Mouse (Mus musculus) frontal cortex, adult 2 months (tissue): ENCODE measurements at regions not wholly inside any gene's neighbourhood (a gene's known extent, or its start where the extent isn't known, plus 50 kb on each side); places are given as distances from the start of the nearest gene placed in this dataset.
A peak's percentile ranks its signal among the peaks of the same experiment; 100 is the strongest.

Experiments
- DNase-seq, 2 experiments: peaks; one replicate each; pipeline ENCODE4 v3.0.0; 2022; ENCODE audit warnings: low spot score in 1 of 2; ENCODE audit errors: extremely low spot score in 1 of 2

DNA sequence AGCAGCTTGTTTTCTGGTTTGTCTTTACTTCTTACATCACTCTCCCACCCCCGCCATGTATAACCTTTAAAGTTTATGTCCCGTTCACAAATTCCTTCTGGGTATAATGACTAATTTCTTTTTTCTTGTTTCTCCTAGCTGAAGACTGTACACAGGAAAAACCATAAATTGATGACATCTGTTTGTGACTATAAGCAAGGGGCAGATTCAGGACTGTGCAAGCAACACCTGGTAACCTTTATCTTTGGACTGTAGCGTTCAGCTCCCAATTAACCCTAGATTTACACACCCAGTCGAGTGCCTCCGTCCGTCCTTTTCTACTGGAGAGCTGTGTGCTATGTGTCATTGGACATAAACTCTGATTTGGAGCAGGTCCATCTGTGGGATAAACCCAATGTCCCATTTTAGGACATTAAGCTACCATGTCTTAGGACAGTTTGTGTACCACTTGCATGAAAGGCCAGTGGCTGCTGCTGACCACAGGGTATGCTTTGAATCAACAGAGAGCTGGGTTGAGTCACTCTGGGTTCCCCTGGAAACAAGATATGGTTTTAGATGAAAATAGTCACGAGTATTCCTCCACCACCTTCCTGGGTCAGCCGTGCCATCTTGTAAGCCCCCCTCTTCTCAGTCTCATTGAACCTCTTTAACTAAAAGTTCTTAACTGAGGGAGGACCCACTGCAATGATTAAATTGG lies 159.2 kb upstream of the Pgrmc2 start:
- DNase-seq = no peak

DNA sequence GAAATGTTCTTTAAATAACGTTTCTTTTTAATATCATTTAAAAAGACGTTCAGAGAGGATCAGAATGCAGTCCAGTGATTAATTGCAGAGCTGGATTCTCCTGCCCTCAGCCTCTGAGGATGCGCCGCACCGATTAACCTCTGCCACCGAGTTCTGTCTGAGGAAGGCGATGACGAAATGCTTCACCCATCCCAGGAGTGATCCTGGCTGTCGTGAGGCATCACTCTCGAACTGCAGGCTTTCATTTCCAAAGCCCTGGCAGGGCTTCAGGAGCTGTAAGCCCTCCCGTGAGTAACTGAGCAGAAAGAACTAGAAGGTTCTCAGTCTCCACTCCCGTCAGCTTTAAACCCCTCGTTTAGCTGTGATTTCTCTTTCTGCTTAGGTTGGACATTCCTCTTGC lies 157.0 kb upstream of the Pgrmc2 start:
- DNase-seq = no peak

DNA sequence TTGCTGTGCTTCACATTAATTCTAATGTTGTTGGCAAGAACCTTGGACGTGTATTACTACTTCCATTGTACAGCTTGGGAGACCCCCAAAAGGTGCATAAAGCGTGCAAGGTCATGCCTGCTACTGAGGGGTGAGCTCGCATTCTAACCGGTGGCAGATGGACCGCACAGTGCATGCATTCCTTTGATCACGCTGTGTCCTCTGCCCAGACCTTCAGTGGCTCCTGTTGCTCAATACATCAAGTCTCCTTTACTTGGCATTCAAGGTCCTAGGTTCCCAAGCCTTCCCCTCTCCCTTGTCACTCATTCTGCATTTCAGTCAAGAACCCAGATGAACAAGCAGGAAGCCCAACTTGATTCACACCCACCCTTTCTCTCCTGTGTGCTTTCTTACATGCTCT lies 156.4 kb upstream of the Pgrmc2 start:
- no peak for DNase-seq

DNA sequence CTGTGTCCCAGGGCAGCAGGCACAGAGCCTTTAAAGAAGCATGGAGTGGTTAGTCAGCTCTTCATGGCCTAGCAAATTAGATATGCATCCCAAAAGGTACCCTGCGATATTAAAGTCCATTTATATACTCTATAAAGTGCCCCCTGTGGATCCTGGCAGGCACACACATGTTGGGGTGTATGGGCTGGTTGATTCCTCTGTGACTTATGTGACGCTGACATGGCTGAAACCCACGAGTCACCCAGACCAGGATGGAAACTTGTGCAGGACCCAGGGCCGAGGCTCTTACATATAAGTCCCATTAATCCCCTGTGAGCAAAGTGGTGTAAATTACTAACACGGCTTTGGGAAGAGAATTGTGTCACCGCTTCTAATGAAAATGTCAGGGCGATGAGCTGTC lies 155.2 kb upstream of the Pgrmc2 start:
- DNase-seq = no peak

DNA sequence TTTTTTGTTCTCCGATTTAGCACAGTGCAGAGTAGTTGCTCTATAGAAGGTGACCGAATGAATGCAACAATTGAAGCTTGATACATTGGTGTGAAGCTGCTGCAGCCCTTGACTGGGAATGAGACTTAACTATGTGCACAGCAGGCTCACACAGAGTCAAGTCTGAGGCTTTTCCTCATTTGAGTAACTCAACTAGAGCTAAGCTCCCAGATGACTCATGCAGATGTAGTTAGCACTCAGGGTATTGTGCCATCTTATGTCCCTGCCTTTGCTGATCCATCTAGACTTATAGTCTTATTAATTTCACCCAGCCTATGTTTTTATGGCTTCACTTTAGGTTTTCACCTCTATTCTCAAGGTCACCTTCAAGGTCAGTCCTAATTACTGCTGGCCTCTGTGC lies 152.8 kb upstream of the Pgrmc2 start:
- no peak for DNase-seq

DNA sequence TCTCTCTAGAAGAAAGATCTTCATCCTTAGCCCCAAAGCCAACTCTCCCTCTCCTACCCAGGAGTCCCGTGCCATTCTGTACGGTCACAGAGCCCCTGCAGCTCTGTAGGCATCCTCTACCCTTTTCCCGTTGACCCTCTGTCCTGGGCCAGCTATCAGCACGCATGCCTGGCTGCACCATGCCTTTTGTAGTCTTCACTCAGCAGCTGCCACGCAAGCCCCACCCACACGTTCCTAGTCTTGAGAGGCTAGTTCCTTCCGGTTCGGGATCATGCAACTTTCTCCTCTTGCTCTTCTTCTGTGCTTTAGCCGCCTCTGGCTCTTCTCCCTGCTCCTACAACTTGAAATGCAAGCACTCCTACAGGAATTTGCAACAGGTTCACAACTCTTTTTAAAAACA lies 152.1 kb upstream of the Pgrmc2 start:
- no peak for DNase-seq

DNA sequence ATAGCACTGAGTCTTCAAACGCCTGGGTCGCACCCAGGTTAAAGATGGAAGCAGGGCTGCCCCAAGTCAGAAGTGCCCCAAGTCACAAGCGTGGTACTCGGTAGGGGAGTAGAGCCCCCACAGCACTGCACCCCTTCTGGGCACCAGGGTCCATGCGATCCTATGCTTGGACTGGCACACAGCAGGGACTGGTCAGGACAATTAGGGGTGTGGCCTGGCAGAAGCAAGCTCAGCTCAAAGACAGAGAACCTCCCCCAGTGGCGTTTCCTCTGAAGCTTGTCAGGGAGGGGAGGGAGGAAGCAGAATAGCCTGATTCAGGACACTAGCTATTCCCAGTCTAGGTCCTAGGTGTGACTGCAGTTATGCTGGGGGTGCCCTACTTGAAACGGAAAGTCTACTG lies 151.3 kb upstream of the Pgrmc2 start:
- DNase-seq = no peak

DNA sequence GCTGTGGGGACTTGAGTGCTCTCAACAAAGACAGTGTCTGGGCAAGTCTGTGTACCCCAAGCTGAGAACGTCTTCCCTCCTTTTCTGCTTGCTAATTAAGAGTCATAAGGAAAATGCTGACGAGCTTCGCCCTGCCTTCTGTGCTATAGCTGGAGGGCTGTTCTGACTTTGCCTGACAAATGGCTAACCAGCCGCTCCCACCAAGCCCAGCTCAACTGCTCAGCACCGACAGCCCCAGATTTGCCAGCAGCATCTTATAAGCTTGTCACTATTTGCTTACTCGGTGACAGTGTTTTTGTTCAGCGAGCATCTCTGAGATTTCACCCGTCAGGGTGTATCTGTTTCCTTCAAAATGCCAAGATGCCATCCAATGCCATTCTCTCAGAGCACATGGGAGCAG lies 150.6 kb upstream of the Pgrmc2 start:
- no peak for DNase-seq

DNA sequence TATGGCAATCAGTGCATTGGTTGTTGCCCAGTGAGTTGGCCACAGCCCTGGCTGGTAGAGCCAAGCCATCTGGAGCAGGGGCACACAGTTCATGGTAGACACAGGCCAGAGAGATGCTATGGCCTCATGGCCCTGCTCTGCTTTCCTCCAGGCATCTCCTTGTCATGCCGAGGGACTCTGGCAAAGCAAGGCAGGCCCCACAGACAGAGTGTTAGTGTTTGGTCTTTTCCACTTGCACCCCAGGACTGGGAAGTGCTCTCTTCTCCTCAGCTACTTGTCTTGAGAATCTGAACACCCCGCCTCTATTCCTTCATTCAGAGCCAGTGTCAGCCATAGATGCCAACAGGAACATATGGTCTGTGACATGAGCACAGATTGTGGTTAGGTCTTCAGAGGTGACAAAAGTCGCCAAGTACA lies 148.1 kb upstream of the Pgrmc2 start:
- no peak for DNase-seq

DNA sequence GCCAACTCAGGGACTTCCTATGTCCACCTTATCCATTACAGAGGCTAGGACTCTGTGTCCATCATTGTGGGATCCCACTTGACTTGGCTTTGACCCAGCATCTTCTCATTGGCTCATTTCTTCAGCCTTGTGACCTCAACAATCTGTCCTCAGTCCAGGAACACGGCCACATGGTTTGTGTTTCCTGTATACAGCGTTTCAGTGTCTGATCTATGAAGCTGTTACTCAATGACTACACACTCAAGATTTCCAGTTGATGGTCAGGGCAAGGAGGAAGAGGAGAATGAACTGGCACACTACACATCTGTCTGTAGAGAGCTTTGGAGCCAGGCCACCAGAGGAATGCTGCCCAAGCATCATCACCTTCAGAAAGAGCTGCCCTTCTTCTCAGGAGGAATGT lies 146.6 kb upstream of the Pgrmc2 start:
- no peak for DNase-seq

DNA sequence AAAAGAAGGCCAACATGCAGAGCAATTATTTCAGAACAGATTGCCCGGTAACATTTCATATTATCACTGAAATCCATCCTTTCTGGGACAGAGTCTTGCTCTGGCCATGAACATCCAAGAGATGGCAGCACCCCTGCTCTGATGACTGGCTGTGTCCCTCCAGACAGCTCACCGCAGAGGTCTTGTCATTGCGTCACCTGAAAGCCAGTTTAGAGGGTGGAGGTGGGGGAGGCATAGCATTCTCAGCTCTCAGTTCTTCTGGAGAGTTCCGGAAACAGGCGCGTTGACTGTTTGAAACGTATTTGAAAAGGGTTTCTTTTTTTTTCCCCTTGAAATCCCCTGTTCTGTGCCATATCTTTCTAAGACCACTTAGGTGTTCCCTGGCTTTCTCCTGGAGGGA lies 145.7 kb upstream of the Pgrmc2 start:
- DNase-seq = peak; percentile 40 to 75

DNA sequence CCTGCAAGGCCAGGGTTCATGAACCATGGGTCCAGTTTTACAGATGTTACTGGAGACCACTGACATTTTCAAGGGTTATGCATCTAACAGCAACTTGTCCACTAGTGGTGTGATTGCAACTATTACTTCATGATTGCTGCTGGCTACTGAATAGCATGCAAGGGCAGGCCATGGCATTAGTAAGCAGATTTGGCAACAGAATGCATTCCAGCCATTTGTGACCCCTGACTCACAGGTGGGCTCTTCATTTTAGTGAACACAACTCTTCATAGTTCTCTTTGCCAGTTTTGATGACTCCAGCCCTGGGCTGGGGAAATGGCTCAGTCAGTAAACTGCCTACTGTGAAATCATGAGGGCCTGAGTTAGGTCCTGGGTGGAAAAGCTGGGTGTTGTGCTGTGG lies 137.9 kb upstream of the Pgrmc2 start:
- DNase-seq = no peak

DNA sequence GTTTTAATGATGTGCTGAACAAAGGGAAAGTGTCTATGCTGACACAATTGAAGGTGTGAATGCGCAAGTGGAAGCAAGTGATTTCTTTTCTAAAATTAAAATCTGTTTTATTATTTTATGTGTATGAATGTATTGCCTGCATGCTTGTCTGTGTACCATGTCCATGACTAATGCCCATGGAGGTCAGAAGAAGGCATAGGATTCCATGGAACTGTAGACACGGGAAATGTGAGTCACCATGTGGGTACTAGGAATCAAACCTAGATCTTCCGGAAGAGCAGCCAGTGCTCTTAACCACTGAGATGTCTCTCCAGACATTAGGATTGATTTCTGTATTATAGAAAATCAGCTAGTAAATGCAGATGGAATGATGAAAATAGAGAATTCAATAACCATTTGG lies 134.9 kb upstream of the Pgrmc2 start:
- DNase-seq = no peak

DNA sequence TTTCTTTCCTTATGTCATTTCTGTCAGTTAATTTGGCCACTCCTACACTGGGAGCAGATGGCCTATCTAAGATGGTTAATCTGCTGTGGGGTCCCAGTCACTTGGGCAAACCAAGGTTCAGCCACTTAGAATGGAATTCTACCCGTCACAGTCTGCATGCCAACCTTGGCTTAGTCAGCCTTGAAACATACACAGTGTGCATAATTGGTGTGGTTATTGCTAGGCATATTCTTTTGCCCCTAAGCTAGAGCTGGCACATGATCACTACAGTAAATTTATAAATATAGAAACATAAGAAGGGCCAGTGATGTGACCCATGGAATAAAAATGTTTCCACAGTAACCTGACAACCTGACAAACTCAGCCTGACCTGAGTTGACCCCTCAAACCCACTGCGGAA lies 130.7 kb upstream of the Pgrmc2 start:
- no peak for DNase-seq

DNA sequence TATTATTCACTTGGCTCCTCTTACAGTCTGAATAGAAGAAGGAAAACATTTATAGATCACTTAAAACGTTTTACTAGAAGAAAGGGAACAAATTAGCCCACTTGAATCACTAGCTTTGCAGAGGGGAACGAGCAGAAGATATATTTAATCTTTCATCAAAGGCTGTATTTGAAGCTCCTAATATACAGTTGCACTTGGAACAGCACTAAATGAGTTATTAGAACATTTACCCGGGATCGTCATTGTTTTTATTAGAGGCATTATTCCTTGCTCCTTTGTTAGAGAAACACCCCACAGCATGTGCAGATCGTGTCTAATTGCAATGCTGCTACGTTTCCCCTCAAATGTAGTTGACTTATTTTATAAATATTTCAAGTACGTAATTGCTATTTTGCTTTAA lies 127.5 kb upstream of the Pgrmc2 start:
- no peak for DNase-seq

DNA sequence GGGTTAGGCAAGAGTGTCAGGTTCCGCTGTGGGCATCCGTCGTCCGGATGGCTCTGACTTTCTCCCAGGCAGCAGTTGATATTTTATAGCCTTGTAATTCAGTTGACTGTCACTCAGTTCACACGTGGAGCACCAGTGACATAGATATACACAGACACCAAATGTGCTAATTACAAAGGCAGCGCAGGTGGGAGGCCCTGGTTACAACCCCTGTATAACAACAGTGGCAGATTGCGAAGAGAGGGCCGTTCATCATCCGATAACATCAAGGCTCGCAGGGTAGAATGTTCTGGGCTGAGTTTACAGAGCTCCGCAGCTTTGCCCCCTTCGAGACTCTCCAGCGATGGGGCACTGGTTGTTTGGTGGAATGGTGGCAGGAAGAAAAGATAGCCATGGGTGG lies 120.0 kb upstream of the Pgrmc2 start:
- DNase-seq = no peak

DNA sequence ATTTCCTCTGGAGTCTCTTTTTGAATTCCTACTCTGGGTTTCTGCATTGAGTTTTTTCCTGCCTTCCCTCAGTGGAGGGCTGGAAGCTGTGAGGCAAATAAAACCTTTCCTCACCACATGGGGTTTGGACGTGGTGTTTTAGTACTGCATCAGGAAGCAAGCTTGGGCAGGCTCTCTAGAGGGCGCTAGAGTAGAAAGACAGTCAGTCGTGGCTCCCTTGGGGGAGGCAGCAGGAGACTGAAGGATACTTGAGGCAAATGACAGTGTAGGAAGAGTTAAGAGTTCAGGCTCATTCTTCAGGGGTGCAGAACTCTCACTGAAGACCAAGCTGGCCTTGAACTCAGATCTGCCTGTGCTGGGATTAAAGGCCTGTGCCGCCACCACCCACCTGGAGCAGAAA lies 118.9 kb upstream of the Pgrmc2 start:
- no peak for DNase-seq

DNA sequence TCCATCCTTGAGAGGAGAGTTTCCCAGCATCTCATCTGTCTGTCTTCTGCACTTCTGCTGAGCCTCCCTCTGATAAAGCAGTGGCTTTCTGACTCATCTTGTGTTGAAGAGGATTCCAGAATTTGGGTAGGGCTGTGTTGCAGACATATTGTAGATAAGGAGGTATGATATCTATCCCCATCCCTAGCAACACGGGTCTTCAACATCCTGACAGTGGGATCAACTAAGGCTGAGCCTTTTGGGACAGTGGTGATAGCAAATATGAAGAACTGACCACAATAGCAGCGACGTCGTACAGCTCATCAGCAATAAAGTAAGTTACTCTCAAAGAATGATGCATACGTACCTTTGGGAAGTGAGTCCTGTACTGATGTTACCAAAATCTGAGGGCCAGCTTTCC lies 117.2 kb upstream of the Pgrmc2 start:
- DNase-seq = no peak

DNA sequence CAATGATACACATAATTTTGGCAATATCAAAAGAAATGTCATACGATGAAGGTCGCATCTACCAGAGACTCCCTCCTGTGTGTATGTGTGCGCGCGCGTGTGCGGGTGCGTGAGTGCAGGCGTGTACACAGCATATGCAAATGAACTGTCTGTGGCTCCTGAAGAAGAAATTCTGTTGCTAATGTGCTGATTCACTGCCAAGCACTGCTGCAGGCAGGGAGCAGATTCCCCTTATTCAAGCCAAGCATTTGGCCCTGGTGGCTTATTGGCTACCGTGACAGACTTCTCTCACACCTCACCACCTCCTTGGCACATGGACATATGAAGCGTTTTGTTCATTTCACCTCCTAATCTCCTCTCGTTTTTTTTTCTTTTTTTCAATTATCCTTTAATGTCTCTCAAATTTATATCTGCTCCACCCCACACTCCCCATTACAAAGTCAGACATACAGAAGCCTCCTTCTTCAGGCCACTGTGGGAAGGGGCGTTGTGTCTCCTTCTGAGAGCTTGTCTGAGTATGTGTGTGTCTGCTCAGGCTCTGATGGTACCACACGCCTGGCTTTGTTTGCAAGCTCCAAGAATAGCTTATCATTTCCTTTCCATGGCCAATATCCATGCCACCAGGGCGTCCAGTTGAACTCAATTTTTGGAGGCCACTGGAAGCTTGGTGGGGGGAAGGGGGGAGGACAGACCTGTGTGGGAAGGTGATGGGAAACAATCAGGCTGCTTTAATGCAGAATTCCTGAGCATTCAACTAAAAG lies 115.5 kb upstream of the Pgrmc2 start:
- peak; percentile 33 to 61 for DNase-seq

DNA sequence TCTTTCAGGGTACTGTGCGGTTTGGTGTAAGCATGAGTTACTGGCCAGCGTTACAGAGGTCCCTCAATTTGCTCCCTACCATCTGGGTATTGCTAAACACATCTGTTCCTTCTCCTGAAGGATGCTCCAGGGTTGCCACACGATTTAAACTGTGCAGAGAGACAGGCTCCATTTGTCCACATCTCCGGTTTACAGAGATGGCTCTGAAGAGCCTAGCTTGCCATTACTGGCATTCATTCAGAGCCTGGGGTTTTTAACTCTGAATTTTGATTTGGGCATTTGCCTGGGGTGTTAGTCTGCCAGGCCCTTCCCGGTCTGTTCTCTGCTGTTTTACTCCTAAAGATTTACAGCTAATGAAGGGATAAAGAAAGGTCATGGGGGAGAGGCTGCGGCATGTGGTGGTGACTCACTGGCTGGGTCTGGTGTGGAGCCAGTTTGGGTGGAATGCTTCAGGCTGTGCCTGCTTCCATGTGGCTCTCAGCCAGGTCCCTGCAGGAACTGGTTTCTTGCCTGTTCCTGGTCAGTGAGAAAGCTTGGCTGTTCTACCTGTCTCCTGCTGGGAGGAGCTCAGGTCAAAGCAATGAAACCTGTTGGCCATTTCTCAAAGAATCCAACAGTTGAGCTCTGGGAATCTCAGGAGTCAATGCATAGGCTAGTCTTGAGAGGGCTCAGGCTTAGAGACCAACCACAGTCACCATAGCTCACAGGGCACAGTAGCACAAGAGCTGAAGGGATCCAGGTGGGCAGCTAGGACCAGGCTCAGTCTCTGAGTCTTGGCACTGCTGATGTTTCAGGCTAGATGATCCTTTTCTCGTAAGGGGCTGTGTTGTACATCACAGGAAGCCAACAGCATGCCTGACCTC lies 112.5 kb upstream of the Pgrmc2 start:
- DNase-seq = peak in 1 of 2 experiments; percentile 34

DNA sequence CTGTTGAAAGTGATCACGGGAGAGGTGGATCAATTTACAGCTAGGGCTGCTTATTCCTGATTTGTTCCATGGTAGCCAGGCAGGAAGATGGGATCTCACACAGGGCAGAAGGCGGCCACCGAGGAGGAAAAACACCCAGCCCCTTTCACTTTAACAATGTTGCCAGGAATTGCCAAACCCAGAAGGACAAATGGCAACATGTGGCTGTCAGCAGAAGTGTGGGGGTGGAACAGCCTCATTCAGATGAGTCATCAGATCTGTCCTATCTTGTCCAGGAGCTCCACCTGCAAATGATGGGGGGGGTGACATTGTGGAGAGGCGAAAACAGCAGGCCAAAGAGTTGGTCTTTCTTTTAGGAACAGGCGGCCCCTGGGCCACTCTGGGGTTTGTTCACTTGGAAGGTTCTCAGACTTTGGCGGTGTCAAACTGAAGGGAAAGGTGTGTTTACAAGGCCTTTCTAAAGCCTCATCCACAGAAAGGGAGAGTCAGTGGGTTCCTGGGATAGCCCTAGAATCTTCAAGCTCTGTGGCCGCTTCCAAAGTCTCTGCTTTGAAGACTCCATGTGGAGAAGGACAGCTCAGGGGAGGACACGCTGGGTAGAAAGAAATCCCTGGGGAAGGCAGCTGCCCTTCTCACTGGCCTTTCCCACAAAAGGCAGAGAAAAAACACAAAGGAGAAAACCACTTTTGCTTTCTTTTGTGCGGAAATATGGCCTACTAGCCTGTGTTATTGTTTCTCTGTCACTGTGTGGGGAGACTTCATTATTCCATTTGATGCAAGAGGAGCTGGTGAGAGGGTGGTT lies 111.7 kb upstream of the Pgrmc2 start:
- DNase-seq = peak in 1 of 2 experiments; percentile 31
